Mouse (Mus musculus) ES-Bruce4 (cell line): ENCODE data around the gene Proser3.

Experiments used
- CTCF ChIP-seq: IDR thresholded peaks from one replicate; pipeline ENCODE4 v1.8.1; 2011; ENCODE audit warnings: low read depth, low read length
- EP300 ChIP-seq: IDR thresholded peaks from 2 replicates; pipeline ENCODE4 v1.6.1; 2011; ENCODE audit warnings: low read depth, low read length; ENCODE audit not compliant: insufficient read depth
- POLR2A ChIP-seq: IDR thresholded peaks from one replicate; pipeline ENCODE4 v1.8.1; 2011; ENCODE audit warnings: low read length; ENCODE audit not compliant: insufficient read depth

DNA sequence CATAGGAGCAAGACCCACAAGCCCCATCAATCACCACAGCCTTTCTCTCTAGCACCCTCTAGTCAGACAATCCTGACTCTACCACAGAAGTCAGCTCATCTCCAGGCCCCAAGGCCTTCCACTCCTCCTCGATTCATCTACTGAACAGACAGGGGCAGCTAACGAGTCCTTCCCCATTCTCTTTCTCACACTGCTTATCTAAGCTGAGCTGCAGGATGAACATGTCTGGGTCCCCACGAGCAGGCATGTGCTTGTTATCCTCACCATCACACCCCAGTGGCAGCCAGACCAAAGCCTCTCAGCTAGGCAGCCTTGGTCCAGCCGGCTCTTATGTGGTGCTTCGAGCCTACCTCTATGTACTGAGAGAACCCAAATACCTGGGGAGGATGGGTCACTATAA is 20.3 kb upstream of the Proser3 start:
- no peak for TF ChIP-seq CTCF
- no peak for TF ChIP-seq POLR2A
- TF ChIP-seq EP300, result no peak
